Mouse (Mus musculus): ENCODE results near the gene Brsk2.

Brsk2 gene

DNA sequence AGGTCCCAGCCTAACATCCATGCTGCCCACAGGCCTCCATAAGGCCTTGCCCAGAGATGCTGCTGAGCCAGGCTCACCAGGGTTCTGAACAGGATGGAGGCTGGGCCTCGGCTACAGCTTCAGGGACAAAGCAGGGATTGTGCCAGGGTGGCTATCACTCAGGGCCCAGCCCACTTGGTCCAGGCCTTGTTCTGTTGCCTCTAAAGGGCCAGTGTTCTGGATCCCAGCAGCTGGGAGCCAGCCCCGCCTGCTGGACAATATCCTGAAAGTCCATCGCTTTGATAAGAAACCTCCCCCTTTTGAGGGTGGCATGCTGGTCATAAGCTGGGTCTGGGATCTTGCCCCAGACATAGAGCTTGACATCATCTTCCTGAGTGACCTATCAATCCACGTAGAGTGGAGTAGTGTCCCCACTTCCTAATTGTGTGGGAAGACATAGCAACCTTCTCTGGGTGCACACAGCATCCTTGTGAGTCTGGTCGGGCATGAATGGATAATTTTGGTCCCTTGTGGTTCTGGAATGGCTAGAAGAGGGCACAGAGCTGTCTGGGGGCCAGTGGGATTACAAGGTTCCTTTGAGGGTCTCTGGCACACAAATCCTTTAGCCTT is 6.1 kb downstream of the Brsk2 start:
- DNase-seq (ENCODE audit: extremely low spot score, low read depth, low spot score), result no peak

DNA sequence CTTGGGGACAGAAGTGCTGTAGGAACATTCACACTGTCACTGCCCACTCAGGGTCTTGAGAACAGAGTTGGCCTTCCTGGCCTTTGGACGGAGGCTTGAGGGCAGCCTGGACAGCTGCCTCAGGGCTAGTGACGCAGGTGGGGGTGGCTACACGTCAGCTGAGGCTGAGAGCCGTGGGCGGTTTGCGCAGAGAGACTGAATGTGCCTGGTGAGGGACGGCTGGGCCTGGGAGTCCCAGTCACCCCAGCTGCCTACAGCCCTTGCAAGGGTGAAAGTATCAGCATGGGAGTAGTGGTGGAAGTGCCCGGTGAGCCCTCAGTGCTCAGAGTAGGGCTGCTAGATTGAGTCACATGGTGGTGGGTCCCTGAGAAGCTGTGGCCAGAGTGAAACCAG is 6.6 kb downstream of the Brsk2 start:
- no peak for DNase-seq (ENCODE audit: extremely low spot score, low read depth, low spot score)

DNA sequence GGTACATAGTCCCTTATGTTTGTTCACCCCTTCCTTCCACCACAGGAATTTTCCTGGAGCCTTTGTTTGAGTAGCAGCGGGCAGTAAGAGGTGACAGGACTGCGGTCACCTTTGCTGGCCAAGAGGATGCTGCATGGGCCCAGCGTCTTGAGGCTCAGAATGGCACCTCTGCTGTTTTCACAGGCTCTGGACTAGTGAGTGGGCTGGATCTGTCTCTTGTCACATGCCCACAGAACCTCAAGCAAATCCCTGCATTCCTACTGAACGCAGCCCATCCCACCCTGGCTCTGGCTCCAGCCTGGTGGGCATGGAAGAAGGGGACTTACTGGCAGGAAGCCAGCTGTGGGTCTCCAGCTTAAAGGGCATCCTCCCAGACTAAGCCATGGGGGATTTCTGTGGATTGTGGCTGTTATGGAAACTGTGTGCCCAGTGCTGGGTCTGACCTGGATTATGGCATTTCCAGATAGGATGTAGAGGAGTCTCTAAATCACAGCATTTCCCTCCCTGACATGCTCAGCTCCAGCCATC is 8.0 kb downstream of the Brsk2 start:
- no peak for DNase-seq (ENCODE audit: extremely low spot score, low read depth, low spot score)

- no peak for DNase-seq (ENCODE audit: extremely low spot score, low read depth, low spot score)
Observed at GRCm38 (mm10) chr7:141958211-141958610, 8.7 kb downstream of the Brsk2 start.

DNA sequence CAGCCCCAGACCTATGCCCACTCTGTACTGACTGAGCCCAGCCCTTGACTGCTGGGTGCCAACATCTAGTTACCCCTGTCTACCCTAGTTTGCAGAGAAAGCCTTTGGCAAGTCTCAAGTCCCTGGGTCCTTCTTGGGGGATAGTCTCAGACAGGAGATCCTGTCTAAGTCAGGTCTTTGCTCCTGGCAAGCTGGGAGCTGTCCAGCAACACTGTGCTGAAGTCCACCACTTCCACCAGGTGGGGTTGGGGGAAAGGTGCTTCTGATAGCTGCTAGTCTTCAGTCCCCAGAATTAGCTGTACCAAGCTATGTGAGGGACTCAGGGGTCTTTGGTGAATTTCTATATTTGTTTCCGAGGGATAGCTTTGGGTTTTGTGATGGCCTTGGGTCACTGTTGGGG is 9.6 kb downstream of the Brsk2 start:
- DNase-seq (ENCODE audit: extremely low spot score, low read depth, low spot score), result no peak

- DNase-seq (ENCODE audit: extremely low spot score, low read depth, low spot score), result no peak
Observed at GRCm38 (mm10) chr7:141960926-141961325, 11.4 kb downstream of the Brsk2 start.

DNA sequence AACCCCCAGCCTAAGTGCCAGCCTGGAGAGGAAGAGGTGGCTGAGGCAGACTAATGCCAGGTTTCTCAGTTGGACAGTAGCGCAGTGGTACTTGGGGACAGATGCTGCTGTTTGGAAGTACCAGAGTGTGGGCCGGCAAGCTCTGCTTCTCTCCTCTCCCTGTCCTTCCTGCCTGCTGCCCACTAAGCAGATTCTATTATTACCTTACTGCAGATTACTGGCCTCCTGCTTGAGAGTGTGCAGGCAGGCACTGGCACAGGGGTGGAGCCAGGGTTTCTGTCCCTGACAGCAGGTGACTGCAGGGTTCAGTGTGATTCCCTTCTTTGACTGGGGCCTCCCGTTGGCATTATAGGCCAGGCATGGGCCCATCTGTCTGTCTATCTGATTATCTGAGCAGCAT is 11.9 kb downstream of the Brsk2 start:
- DNase-seq (ENCODE audit: extremely low spot score, low read depth, low spot score), result no peak

DNA sequence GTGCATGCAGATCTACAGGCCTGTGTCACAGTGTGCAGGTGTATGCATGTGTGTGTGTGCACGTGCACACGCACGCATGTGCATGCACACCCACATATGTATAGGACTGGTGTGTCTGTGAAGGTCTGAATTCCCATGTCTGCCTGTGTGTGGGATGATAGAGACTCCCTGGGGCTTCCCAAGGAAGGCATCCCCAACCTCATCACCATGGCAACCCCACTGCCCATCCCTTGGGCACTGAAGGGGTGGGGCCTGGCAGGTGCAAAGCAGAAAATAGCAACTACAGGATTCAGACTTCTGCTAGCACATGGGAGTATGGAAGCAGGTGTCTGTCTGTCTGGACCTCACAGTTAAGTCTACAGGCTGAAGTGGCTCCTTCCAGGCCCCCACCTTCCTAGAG is 13.0 kb downstream of the Brsk2 start:
- no peak for DNase-seq (ENCODE audit: extremely low spot score, low read depth, low spot score)

DNA sequence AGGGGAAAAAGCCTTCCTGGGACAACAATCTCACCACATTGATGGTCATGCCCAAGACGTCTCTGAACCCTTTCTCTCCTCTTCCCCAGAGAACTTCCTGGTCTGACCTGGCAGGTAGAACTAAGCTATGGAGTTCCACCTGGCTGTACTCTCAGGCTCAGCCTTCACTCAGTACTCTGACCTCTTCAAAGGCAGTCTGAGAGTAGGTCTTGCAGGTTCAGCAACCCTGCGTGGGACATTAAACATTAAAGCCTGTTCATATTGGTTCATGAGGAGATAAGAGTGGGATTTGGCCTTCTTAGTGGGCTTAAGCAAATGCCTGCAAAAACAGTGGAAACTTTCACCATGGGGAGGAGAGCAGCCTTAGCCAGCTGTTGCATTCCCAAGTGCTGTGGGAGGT is 16.7 kb downstream of the Brsk2 start:
- DNase-seq (ENCODE audit: extremely low spot score, low read depth, low spot score), result no peak

DNA sequence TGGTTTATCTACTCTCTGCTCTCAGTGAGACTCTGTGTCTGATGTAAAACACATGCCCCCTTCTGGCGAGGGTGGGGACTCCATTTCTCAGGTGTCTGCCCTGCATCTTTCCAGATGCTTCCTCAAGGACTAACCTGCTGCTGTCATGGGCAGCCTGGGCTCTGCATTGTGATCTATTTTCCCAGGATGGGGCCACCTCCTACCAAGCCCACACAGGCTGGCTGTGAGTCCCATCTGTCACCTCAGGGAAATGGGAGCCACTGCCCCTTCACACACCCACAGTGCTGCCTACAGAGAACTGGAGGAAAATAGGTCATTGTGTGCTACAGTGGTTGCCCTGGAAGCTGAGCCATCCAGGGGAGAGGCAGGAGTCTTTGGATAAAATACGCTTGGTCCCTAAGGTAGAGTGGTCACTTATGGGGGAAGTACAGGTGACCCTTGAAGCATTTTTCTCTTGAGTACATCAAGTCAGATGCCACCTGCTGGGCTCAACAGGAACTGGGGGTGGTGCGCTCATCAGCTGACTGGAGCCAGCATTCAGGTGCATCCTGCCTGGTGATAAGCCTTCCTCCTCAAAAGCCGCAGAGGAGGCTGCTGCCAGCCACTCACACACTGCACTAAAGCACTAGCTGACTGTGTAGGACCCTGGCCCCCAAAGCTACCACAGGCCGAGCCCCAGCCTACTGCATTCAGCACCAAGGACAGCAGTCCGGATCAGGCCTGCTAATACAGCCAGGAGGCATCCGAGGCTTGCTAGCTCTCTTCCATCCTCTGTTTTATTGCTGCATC is 23.5 kb downstream of the Brsk2 start:
- DNase-seq (ENCODE audit: extremely low spot score, low read depth, low spot score), result peak; percentile 31

GRCm38 (mm10) chr7:141978003-141978402 is 28.5 kb downstream of the Brsk2 start:
- DNase-seq (ENCODE audit: extremely low spot score, low read depth, low spot score), result no peak

DNA sequence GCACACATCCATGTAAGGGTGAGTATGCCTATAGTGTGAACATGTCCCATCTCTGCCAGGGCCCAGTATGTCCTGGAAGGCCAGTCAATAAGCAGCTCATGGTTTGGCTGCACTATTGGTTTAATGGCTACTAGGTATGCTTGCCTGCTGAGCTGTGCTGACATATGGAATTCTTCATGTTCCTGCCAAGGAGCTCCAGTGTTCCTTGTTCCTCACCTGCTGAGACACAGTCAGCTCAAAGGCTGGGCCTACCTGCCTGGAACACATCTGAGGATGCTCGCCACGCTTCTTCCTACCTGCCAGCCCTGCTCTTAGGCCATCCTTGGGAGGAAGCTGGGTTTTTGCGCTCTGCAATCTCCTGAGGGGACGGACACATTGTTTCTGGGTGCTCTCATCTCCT is 29.7 kb downstream of the Brsk2 start:
- DNase-seq (ENCODE audit: extremely low spot score, low read depth, low spot score), result no peak

GRCm38 (mm10) chr7:141981237-141981636 is 31.7 kb downstream of the Brsk2 start:
- no peak for DNase-seq (ENCODE audit: extremely low spot score, low read depth, low spot score)

GRCm38 (mm10) chr7:141988314-141988806 is 38.8 kb downstream of the Brsk2 start:
- DNase-seq (ENCODE audit: extremely low spot score, low read depth, low spot score), result no peak

GRCm38 (mm10) chr7:141991183-141991582 is 41.6 kb downstream of the Brsk2 start:
- DNase-seq (ENCODE audit: extremely low spot score, low read depth, low spot score), result no peak

GRCm38 (mm10) chr7:141994121-141994520 is 44.6 kb downstream of the Brsk2 start:
- DNase-seq (ENCODE audit: extremely low spot score, low read depth, low spot score), result no peak

DNA sequence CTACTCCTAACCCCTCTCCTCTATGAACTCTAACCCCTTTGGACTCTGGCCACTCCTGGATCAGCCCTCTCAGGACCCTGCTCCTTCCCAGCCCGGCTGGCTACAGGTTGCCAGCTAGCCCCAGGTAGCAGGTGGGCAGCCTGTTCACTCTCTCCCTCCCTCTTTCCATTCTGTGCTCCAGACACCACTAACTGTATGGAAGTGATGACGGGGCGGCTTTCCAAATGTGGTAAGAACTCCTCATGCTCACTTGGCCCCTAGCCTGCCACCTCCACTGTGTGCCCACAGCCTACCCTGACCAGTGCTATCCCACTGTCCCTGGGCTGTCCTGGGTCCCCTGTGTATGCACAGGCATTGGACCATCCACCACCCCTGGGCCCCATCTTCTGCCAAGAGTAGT is 51.1 kb downstream of the Brsk2 start:
- no peak for DNase-seq (ENCODE audit: extremely low spot score, low read depth, low spot score)

DNA sequence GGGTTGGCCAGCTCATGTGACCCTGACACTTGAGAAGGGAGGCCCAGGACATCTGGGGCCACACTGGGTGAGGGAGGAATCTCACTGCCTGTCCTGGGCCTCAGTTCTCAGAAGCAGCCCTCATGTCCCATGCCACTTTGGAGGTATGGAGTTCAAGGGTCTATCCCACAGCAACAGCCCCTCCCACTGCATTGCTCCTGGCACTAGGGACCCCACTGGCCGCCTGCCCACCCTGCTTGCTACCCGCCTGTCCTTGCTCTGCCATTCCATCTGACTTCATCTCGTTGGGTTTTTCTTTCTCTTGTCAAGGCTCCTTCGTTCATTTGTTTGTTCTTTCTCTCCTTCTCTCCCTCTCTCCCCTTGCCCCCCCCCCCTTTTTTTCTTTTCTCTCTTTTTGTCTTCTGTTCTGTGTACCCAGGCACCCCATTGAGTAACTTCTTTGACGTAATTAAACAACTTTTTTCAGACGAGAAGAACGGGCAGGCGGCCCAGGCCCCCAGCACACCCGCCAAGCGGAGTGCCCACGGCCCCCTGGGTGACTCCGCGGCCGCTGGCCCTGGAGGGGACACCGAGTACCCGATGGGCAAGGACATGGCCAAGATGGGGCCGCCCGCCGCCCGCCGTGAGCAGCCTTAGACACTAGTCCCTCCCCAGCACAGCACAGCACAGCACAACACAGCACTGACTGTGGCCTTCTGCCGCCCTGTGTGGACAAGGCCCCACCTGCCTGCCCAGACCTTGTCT is 52.2 kb downstream of the Brsk2 start:
- no peak for DNase-seq (ENCODE audit: extremely low spot score, low read depth, low spot score)

GRCm38 (mm10) chr7:142016562-142016961 is 67.0 kb downstream of the Brsk2 start:
- peak; percentile 8 for DNase-seq (ENCODE audit: extremely low spot score, low read depth, low spot score)

DNA sequence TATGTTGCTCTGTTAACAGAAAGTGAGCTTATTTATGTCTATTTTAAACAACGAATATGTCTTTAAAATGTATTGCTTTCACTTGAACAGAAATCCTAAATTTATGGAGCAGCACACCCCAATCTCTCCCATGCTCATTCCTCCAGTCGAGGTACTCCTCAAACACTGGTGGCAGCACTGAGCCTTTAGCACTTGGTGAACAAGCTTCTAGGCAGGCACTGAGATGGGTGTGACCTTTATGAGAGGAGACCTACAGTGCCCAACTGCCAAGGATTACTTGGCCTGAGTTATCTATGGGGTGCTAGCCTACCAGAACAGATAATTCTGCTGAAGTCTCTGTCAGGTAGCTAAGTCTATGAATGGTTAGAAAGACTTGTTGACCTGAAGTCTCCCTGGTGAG is 70.1 kb downstream of the Brsk2 start:
- no peak for DNase-seq (ENCODE audit: extremely low spot score, low read depth, low spot score)

GRCm38 (mm10) chr7:142020827-142021226 is 71.3 kb downstream of the Brsk2 start:
- no peak for DNase-seq (ENCODE audit: extremely low spot score, low read depth, low spot score)

DNA sequence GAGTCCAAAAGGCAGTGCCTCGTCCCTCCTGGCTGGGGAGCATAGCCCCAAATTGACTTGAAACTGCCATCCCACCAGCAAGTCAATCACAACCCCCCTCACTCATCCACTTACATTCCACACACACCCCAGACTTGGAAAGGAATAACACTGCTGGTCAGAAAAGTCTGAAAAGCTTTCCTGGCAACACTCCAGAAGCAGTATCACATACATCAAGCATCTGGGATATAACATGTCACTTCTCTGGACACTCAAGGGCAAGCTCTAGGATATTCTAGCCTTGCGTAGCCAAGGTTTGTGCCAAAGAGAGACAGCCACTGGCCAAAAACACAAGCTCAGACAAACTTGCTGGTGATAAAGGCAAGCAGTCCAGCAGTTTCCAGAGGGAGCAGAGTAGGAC is 75.6 kb downstream of the Brsk2 start:
- no peak for DNase-seq (ENCODE audit: extremely low spot score, low read depth, low spot score)

Measured in hindlimb bud, embryonic 11.5 days (tissue).